Mouse (Mus musculus) intestine, embryonic 15.5 days (tissue): ENCODE results near the gene Zfp235. TPM values are rescaled to one million over a fixed set of nuclear protein-coding genes. Genes with fewer than 3 reads are reported as not detected.

Experiments
- ATAC-seq: fragments of 200-750 bp; cut with Nextera tagmentation; 2 replicates; pipeline ENCODE4 v1.8.0; 2017; ENCODE audit warnings: moderate TSS enrichment, moderate library complexity
- H3K27ac ChIP-seq: fragments of 300-500 bp; sonication (generic); 2 replicates; pipeline ENCODE4 v1.5.1; 2015; ENCODE audit warnings: mild to moderate bottlenecking, inconsistent platforms
- H3K27me3 ChIP-seq: fragments of 300-500 bp; sonication (generic); replicated peaks from 2 replicates; pipeline ENCODE4 v1.6.1; 2015; ENCODE audit warnings: inconsistent platforms
- H3K36me3 ChIP-seq: fragments of 300-500 bp; sonication (generic); 2 replicates; pipeline ENCODE4 v1.6.1; 2015; ENCODE audit warnings: inconsistent platforms
- H3K4me1 ChIP-seq: fragments of 300-500 bp; sonication (generic); replicated peaks from 2 replicates; pipeline ENCODE4 v1.6.1; 2015; ENCODE audit warnings: inconsistent platforms
- H3K4me2 ChIP-seq: fragments of 300-500 bp; sonication (generic); replicated peaks from 2 replicates; pipeline ENCODE4 v1.6.1; 2015; ENCODE audit warnings: mild to moderate bottlenecking, inconsistent platforms
- H3K4me3 ChIP-seq: fragments of 300-500 bp; sonication (generic); replicated peaks from 2 replicates; pipeline ENCODE4 v1.5.1; 2015; ENCODE audit warnings: inconsistent platforms
- H3K9ac ChIP-seq: fragments of 300-500 bp; sonication (generic); 2 replicates; pipeline ENCODE4 v1.6.1; 2015; ENCODE audit warnings: inconsistent platforms
- H3K9me3 ChIP-seq: fragments of 300-500 bp; sonication (generic); 2 replicates; pipeline ENCODE4 v1.6.1; 2016; ENCODE audit warnings: inconsistent platforms
- WGBS: fragments of 180-500 bp; shearing (Covaris S2); methylation state at CpG from one replicate; pipeline ENCODE4 v1.1.7; 2015; 5-methylcytosine and 5-hydroxymethylcytosine counted together
- polyA plus RNA-seq: library from polyadenylated mRNA; unstranded; fragments of >200 nt; fragmentation: Nextera tagmentation; extraction: Ambion mirVana; gene quantifications from 2 replicates; pipeline ENCODE4 v1.2.1, GENCODE M21; 2015

The Zfp235 gene
- polyA plus RNA-seq: 12.7 and 15.2 TPM in 2 replicates

- 0 out of 2 replicates have a peak within 1 kb of the TSS, but pooled peaks have one; percentile 33 for H3K27ac ChIP-seq
Measured at GRCm38 (mm10) chr7:24133996-24134828, at the start of gene Zfp235. TSS of gene Zfp235 (plus strand) at chr7:24134169.

GRCm38 (mm10) chr7:24086871-24087270 is 47.1 kb upstream of the Zfp235 start:
- no peak for ATAC-seq
- Histone ChIP-seq H3K4me1 (peaks cover 9% of the 10 kb centered on the region), H3K27ac (no peak overlapping the region), H3K4me3 (no peak overlapping the region), H3K9ac (no peak overlapping the region), H3K4me2 (no peak overlapping the region), H3K27me3 (no peaks in the 10 kb centered on the region), H3K36me3 (peaks cover 6% of the 10 kb centered on the region), H3K9me3 (no peaks in the 10 kb centered on the region)
- 92% methylated on average over 4 of the region's 4 CpGs for WGBS

More at GRCm38 (mm10) chr7:24133996-24134828, at the start of gene Zfp235:
- Histone ChIP-seq H3K4me3 (peak within 1 kb of the TSS; percentile 72), H3K9ac (peak within 1 kb of the TSS; percentile 74), H3K27me3 (no peaks in the 10 kb centered on the region), H3K36me3 (peaks cover 9% of the 10 kb centered on the region), H3K9me3 (no peaks in the 10 kb centered on the region), H3K4me1 (peaks cover 5% of the 10 kb centered on the region; the same call in 1 of the 2 replicates), H3K4me2 (peak within 1 kb of the TSS; percentile 75)
- peak; percentile 98 for ATAC-seq
- WGBS: 3% methylated on average over 32 of the region's 32 CpGs

DNA sequence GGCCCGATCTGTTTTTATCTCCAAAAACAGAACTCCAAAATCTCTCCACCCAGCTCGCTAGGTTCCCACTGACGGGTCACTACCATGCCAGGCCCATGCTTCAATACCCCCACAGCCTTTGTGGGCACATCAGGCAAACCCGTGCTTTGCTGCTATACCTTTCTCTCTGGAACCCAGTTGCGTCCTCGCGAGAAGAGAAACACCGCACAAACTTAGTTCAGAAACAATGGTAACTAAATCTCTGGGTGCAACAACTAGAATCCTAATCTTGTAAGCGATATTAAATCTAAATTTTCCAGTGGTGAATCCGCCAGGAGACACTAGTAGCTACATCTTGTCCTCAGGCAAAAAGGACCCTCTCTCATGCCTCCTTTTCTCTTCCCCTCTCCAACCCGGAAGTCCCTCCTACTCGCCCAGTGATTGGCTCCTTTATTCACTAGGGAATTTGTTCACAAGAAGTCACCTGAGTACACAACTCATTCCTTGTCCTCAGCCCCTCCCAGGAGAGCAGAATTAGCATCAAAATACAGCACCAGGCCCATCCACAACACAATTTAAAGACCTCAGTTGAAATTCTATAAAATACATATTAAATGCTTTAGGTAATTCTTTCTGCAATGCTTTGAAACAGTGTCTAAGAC is 46.4 kb upstream of the Zfp235 start:
- no peak overlapping the region for H3K9ac ChIP-seq
- peaks cover under 1% of the 10 kb centered on the region; the same call in 1 of the 2 replicates for H3K9me3 ChIP-seq
- 96% methylated on average over 12 of the region's 12 CpGs for WGBS
- ATAC-seq: no peak
- H3K27ac ChIP-seq: no peak overlapping the region
- peaks cover 7% of the 10 kb centered on the region for H3K4me1 ChIP-seq
- H3K27me3 ChIP-seq: no peaks in the 10 kb centered on the region
- no peak overlapping the region for H3K4me2 ChIP-seq
- H3K4me3 ChIP-seq: no peak overlapping the region
- peaks cover 6% of the 10 kb centered on the region for H3K36me3 ChIP-seq

GRCm38 (mm10) chr7:24104403-24104802 is 29.6 kb upstream of the Zfp235 start:
- Histone ChIP-seq H3K9ac (no peak overlapping the region), H3K4me2 (no peak overlapping the region), H3K27ac (no peak overlapping the region), H3K4me1 (no peaks in the 10 kb centered on the region), H3K36me3 (peaks cover 89% of the 10 kb centered on the region), H3K27me3 (no peaks in the 10 kb centered on the region), H3K9me3 (peaks cover 32% of the 10 kb centered on the region), H3K4me3 (no peak overlapping the region)
- ATAC-seq: no peak
- 94% methylated on average over 9 of the region's 9 CpGs for WGBS

DNA sequence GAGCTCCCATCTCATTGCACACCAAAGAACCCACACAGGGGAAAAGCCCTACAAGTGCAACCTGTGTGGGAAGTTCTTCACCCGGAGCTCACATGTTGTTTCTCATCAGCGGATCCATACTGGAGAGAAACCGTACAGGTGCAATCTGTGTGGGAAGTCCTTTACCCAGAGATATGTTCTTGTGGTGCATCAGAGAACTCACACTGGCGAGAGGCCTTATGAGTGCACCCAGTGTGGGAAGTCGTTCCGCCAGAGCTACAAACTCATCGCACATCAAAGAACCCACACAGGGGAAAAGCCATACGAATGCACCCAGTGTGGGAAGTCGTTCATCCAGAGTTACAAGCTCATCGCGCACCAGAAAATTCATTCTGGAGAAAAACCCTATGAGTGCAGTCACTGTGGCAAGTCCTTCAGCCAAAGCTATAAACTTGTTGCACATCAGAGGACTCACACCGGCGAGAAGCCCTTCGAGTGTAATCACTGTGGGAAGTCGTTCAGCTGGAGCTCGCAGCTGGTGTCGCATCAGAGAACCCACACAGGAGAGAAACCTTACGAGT is 28.7 kb upstream of the Zfp235 start:
- ATAC-seq: 0 out of 2 replicates have a peak, but pooled peaks have one; percentile 21
- Histone ChIP-seq H3K4me1 (no peaks in the 10 kb centered on the region), H3K9ac (no peak overlapping the region), H3K4me3 (no peak overlapping the region), H3K27ac (no peak overlapping the region), H3K9me3 (peaks cover 32% of the 10 kb centered on the region), H3K36me3 (peaks cover 81% of the 10 kb centered on the region), H3K4me2 (no peak overlapping the region), H3K27me3 (no peaks in the 10 kb centered on the region)
- WGBS: 95% methylated on average over 18 of the region's 18 CpGs

- H3K36me3 ChIP-seq: peaks cover 25% of the 10 kb centered on the region
- H3K4me3 ChIP-seq: no peak overlapping the region
- no peak overlapping the region for H3K4me2 ChIP-seq
- 96% methylated on average over 7 of the region's 7 CpGs for WGBS
- no peaks in the 10 kb centered on the region for H3K4me1 ChIP-seq
- H3K9ac ChIP-seq: no peak overlapping the region
- H3K27ac ChIP-seq: no peak overlapping the region
- peaks cover 17% of the 10 kb centered on the region for H3K9me3 ChIP-seq
- H3K27me3 ChIP-seq: no peaks in the 10 kb centered on the region
- ATAC-seq: no peak
Measured at GRCm38 (mm10) chr7:24110839-24111238, 23.1 kb upstream of the Zfp235 start.

DNA sequence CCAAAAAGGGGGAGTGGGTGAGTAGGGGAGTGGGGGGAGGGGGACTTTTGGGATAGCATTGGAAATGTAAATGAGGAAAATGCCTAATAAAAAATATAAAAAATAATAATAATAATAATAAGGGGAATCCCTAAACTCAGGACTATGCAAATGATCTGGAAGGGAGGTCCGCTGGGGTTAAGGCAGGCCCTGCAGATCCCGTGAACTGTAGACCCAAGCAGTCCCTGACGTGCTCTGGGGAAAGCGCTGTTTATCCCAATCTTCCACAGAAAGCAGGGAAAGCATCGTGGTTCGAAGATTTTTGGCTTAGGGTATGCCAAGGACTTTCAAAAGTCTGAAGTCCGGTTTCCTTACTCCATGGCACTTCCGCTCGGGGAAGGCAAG is 22.2 kb upstream of the Zfp235 start:
- WGBS: 6% methylated on average over 9 of the region's 9 CpGs
- H3K36me3 ChIP-seq: peaks cover 16% of the 10 kb centered on the region
- peak overlapping the region; percentile 53 for H3K9ac ChIP-seq
- H3K4me3 ChIP-seq: peak overlapping the region; percentile 65
- H3K4me2 ChIP-seq: peak overlapping the region; percentile 66
- H3K9me3 ChIP-seq: 0 out of 2 replicates have a peak, but pooled peaks cover 9% of the 10 kb centered on the region
- no peaks in the 10 kb centered on the region for H3K27me3 ChIP-seq
- ATAC-seq: no peak
- no peaks in the 10 kb centered on the region for H3K4me1 ChIP-seq
- peak overlapping the region; percentile 81 for H3K27ac ChIP-seq

DNA sequence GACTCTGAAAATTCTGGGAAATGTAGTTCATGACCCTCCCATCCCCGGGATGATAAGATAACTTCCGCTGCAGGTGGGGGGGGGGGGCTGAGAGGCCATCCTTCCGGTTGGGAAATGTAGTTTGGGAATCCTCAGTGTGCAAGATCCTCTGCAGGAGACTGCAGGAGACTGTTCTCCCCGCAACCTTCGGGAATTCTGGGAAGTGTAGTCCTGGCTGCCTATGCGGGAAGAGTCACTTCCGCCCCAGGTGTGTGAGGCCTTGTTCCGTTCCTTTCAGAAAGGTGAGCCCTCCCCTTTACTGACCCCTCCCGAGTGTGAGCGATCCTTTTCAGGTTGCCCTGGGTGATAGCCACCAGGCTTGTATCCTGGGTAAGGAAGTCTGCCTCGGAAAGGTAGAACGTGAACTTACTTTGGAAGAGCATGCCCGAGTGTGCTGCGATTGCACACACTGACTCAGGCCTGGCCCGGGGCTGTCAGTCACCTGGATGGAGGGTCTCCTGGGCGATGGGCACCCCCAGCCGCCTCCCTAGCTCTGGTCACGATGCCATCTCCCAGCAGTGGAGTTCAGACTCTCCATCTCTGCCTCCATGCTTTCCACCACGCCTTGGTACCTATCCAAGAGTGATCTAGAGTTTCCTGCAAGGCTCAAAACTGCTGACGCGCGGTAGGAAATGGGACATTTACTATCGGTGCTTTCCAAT is 21.7 kb upstream of the Zfp235 start, which contains the start of gene Zfp112:
Gene Zfp112 (plus strand): TSS at position 159 of the 701 bp plus-strand sequence.
- Histone ChIP-seq H3K9me3 (0 out of 2 replicates have a peak, but pooled peaks cover 9% of the 10 kb centered on the region), H3K27me3 (no peaks in the 10 kb centered on the region), H3K4me2 (peak within 1 kb of the TSS; percentile 66), H3K4me3 (peak within 1 kb of the TSS; percentile 65), H3K36me3 (peaks cover 10% of the 10 kb centered on the region), H3K9ac (peak within 1 kb of the TSS; percentile 75), H3K27ac (peak within 1 kb of the TSS; percentile 81), H3K4me1 (no peaks in the 10 kb centered on the region)
- 1% methylated on average over 23 of the region's 23 CpGs for WGBS
- peak; percentile 98 for ATAC-seq

GRCm38 (mm10) chr7:24113001-24113400 is 21.0 kb upstream of the Zfp235 start:
- H3K4me2 ChIP-seq: peak overlapping the region; percentile 66
- peak overlapping the region; percentile 74 for H3K27ac ChIP-seq
- H3K36me3 ChIP-seq: peaks cover 5% of the 10 kb centered on the region; the same call in 1 of the 2 replicates
- peak overlapping the region; percentile 75 for H3K9ac ChIP-seq
- 12% methylated on average over 12 of the region's 12 CpGs for WGBS
- ATAC-seq: peak; percentile 64
- no peaks in the 10 kb centered on the region for H3K4me1 ChIP-seq
- H3K27me3 ChIP-seq: no peaks in the 10 kb centered on the region
- H3K9me3 ChIP-seq: 0 out of 2 replicates have a peak, but pooled peaks cover 5% of the 10 kb centered on the region
- peak overlapping the region; percentile 65 for H3K4me3 ChIP-seq

DNA sequence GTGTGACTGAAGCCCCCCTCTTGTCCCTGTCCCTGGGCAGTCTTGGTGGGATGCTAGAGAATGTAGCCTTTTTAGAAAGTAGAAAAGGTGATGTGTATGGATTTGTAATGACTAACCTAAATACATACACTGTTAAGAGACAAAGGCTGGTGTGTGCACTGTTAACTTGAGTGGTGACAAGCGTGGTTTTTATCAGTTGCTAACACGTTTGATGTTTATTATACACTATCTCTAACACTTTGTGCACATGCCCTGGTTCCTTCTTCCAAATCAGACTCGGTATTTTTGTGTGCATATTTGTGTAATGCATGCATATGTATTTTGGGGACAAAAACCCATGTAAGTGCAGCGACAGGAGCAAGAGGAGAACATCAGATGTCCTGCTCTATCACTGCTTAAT is 17.3 kb upstream of the Zfp235 start:
- Histone ChIP-seq H3K27ac (no peak overlapping the region), H3K4me1 (no peaks in the 10 kb centered on the region), H3K27me3 (no peaks in the 10 kb centered on the region), H3K4me2 (no peak overlapping the region), H3K9ac (no peak overlapping the region), H3K9me3 (no peaks in the 10 kb centered on the region), H3K36me3 (no peaks in the 10 kb centered on the region), H3K4me3 (no peak overlapping the region)
- ATAC-seq: no peak
- WGBS: 81% methylated on average over 4 of the region's 4 CpGs

- WGBS: 16% methylated on average over 6 of the region's 6 CpGs
- H3K9me3 ChIP-seq: no peaks in the 10 kb centered on the region
- ATAC-seq: peak; percentile 46
- H3K9ac ChIP-seq: peak overlapping the region; percentile 43
- peaks cover 5% of the 10 kb centered on the region; the same call in 1 of the 2 replicates for H3K4me1 ChIP-seq
- H3K4me3 ChIP-seq: peak overlapping the region; percentile 72
- no peaks in the 10 kb centered on the region for H3K27me3 ChIP-seq
- H3K4me2 ChIP-seq: peak overlapping the region; percentile 75
- H3K36me3 ChIP-seq: peaks cover 7% of the 10 kb centered on the region
- H3K27ac ChIP-seq: no peak overlapping the region
Measured at GRCm38 (mm10) chr7:24133425-24133995, 459 bp upstream of the Zfp235 start.
